Mouse (Mus musculus): ENCODE data around the gene Fermt1.

Fermt1 gene

DNA sequence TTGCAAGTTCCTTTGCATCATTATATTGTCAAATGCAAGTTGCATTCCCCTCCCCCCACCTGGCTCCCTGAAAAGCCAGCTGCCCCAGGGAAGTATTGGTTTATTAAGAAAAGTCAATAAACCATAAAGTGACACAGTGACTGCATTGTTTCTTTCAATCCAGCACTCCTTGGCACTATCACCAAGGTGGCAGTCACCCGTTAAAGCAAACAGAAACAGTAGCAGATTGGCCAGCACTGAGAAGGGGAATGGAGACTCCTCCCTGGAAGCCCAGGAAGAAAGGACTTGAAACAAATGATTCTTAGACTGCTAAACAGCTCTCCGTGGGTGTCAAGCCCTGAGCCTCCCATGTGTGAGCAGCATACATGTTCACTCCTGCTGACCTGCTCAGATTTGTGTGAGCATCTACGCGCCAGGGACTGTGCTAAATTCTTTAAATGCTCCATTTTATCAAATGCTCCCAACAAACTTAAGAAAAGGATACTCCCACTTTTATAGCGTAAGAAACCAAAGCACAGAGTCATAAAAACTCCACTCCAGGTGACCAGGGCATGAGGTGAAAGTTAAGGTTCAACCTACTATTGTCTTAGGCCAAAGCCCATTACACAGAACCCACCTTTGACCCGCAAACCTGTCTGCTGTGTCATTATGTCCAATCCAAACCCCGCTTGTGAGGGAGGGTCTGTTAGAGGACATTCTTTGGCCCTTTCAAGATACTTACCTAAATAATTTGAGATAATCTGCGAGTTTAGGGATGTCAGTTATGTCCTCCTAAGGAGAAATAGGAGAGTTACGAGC lies 23.4 kb downstream of the Fermt1 start:
- no peak for DNase-seq (ENCODE audit: low read depth, low spot score)

DNA sequence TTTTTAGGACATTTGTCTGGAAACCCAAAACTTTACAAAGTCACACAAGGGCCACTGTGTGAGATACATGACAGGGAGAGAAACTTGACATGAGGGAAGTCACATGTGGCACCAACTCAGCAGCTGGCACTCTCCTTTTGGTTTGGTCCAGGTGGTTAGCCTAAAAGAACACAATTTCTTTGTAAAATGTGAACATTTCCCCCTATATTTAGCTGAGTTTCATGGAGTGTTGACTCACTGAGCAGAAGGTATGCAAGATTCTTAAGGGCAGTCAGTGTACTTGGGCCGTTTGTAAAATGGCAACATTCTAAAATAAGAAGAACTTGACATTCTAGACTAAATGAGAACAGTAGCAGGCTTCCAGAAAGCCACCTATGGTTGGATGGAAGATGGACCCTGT lies 30.9 kb downstream of the Fermt1 start:
- no peak for DNase-seq (ENCODE audit: low read depth, low spot score)

DNA sequence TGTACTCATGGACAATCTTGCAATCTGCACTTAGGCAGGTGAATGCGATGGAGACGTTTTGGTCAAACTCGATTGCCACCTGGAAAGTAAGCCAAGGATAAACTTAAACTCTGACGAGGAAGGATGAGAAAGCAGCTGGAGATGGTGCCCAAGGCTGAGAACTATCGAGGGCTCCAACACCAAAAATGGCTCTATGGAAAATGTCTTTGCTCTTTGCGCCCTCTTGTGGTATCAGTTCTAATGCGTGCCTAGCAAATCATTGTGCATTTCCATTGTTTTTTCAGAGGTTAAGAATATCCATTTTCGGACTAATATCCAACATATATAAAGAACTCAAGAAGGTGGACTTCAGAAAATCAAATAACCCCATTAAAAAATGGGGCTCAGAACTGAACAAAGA lies 38.9 kb downstream of the Fermt1 start:
- peak; percentile 67 for DNase-seq (ENCODE audit: low read depth, low spot score)

DNA sequence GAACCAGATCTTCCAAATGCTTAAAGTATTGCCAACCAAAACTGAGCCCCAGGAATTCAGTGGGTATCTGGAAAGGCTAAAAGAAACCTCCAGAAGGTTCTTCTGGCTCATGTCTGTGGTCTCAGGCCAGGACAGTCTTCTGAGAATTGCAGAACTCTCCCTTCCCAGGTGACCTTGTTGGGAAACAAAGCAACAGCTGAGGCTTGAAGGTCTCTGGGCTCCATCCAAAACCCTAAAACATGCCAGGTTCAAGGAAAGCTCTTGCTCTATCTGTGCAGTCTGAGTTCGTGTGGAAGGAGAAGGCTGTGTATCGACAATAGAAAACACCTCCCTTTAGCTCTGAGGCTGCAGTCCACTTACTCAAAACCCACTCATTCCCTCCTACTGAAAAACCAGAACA lies 40.7 kb downstream of the Fermt1 start:
- no peak for DNase-seq (ENCODE audit: low read depth, low spot score)

DNA sequence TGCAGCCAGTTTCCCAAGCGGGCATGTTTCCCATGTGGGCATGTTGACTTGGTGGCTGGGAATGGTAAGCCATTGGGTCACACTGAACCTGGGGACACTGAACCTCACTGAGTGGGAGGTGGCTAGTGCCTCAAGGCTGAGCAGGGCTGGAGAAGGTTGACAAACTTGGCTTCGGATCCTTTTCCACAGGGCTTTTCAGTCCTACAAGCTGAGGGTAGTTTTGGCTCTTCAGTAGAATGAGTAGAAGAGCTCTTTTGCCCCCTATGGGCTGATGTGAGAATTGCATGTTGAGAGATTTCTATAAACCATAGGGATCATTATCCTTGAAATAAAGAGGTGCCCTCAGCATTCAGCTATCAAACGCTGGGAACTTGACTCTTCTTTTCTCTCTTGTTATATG lies 42.2 kb downstream of the Fermt1 start:
- peak; percentile 68 for DNase-seq (ENCODE audit: low read depth, low spot score)

DNA sequence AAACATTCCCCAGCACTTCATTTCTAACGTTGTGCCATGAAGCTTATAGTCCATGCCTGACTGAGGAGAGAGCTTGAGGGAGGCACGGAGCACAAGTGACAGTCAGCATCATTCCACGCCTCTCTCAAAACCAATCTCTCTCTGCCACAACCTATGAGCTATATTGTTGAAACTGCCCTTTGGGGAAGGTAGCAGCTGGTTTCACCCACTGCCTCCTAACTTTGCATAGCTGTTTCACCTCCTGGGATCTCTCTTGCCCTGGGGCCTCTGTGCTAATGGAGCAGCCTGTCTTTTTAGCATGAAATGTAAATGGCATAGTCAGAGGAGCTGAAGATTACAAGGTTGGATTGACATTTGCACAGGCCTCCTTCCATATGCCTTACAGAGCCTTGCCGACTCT lies 43.6 kb downstream of the Fermt1 start:
- DNase-seq (ENCODE audit: low read depth, low spot score) = no peak

DNA sequence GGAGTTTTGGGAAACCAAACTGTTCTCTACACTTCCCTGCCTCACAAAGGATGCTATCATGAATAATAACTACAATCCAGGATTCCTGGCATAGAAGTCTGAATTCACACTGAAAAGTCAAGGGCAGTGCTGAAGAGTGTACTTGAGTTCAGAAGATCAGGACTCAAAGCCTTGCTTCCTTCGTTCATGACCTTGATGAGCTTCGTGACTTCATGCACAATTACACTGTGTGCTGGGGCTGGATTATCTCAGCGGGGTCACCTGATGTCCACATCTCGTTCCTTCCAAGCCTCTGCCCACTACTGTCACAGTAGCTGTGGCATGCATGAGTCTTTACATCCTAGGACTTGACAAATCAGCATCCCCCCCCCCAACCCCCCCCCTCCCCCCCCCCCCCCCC lies 44.1 kb downstream of the Fermt1 start:
- DNase-seq (ENCODE audit: low read depth, low spot score) = no peak

DNA sequence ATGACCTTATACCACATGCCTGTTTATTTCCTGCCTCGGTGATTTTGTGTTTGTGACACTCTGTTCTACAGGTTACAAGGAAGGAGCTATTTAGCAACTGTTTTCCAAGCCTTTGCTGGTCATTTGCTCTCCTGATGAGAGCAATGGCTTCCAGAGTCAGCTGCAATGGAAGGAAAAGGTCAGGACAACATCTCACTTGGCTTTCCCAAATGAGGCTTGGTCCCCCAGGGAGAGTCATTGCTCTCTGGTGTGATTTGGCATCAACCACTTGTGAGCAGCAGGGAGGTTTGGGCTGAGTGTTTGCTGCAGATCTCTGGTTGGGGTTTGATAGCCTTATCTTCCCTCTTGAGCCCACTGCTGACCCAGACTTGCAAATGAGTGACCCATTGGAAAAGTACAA lies 45.1 kb downstream of the Fermt1 start:
- no peak for DNase-seq (ENCODE audit: low read depth, low spot score)

DNA sequence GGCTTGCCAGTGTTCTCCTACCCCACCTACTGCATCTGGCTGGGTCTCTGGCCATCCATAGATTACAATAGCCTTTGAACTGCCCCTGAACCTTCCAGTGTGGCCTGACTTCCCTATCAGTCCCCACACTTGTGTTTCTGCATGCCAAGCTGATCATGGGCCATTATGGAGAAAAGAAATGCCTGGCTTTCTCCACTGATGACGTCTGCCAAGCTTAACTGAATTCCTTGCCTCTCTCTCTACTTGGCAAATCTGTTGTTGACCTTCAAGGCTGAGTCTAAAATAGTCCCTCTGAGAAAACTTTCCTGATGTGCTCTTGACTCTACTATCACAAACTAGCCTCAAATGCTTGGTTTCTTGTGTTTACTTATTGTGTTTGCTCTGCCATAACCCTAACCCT lies 47.5 kb downstream of the Fermt1 start:
- no peak for DNase-seq (ENCODE audit: low read depth, low spot score)

DNA sequence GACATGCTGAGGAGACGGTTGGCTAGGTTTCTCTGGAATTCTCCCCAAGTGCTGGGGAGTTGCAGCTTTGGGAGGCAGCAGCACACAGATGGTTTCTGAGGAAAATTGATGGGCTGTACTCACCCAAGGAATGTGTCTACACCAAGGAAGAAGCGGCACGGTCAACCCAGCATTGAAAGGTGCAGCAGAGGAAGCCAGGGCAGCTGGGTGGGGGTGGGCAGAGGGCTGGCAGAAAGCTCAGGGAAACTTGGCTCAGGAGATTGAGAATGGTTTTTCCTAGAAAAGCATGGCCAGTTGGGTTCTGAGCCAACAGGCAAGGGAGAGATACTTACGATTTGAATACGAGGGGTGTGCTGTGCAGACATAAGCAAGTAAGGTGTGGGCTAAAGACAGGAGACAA lies 51.9 kb downstream of the Fermt1 start:
- DNase-seq (ENCODE audit: low read depth, low spot score) = no peak

DNA sequence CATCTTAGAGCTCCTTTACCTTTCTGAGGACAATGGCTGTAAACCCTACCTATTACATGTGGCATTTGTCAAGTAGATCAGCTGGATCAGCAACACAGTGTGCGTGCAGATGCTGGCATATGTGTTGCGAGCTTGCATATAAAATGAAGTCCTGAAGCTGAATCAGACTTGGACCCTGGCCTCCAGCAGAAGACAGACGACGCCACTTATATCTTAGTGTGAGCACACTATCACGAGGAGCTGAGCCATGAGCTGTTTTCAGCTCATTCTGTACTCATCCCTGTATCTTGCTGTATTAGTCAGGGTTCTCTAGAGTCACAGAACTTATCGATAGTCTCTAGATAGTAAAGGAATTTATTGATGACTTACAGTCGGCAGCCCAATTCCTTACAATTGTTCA lies 60.4 kb downstream of the Fermt1 start:
- DNase-seq (ENCODE audit: low read depth, low spot score) = no peak

DNA sequence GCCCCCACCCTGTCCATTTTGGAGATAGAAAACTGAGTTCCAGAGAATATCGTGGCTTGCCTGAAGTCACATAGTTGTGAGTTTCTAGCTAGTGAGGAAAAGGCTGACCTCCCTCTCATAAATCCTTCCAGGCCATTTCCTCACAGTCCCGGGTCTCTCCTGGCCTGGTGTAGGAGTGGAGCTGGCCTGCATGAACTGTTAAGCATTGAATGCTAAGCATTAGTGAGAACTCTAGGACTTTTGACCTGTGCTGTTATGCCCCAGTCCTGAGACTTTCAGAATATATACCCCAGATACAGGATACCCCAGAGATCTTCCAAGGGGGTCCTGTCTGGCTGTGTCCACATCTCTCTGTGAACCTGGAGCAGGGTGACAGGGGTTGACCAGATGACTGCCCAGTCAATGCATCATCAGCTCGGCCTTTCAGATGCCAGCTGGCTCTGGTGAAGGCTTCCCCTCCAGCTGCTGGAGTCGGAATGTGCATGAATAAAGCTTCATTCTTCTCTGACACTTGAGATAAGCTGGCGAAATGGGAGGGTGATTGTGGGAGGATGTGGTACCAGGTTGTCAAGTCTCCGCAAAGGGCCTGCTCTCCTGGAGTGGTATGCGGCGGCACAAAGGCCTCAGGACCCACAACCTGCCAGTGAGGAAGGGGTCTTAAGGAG lies 61.3 kb downstream of the Fermt1 start:
- no peak for DNase-seq (ENCODE audit: low read depth, low spot score)

DNA sequence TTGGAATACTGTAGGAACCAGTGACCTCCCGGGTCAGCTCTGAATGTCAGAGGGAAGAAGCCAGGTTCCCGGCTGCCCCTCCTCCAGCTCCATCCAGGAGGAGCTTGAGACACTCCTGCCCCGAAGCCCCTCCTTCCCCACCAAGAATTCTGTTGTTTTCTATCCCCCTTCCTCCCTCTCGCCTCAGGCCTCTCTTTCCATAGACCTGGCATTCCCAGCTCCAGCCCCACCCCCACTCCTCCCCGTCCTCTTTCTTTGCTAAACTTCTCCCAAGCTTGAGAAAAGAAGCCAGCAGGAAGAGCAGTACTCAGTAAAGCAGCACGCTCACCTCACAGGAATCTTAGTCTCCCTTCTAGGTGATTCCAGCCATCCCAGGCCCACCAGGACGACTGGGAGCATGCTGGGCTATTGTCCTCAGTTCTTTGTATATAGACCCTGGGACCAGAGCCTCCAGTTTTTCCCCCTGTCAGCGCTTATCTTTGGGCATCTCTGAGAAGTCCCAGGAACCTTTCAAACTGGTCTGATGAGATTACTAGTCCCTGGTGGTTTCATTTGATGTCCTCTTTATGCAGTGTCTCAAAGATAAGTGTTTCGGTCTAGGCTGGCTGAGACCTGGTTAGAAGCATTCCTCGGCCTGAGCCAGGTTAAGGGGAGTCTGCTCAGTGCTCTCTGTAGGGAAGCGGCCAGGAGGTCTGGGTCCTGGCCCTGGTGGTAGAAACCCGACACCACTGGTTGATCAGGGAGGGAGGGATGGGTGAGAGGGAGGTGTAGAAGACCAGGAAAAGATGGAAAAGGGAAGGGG lies 64.7 kb downstream of the Fermt1 start, which contains the start of gene Lrrn4:
TSS of gene Lrrn4 (minus strand) at position 48 of the 802 bp plus-strand sequence.
- DNase-seq (ENCODE audit: low read depth, low spot score) = no peak

DNA sequence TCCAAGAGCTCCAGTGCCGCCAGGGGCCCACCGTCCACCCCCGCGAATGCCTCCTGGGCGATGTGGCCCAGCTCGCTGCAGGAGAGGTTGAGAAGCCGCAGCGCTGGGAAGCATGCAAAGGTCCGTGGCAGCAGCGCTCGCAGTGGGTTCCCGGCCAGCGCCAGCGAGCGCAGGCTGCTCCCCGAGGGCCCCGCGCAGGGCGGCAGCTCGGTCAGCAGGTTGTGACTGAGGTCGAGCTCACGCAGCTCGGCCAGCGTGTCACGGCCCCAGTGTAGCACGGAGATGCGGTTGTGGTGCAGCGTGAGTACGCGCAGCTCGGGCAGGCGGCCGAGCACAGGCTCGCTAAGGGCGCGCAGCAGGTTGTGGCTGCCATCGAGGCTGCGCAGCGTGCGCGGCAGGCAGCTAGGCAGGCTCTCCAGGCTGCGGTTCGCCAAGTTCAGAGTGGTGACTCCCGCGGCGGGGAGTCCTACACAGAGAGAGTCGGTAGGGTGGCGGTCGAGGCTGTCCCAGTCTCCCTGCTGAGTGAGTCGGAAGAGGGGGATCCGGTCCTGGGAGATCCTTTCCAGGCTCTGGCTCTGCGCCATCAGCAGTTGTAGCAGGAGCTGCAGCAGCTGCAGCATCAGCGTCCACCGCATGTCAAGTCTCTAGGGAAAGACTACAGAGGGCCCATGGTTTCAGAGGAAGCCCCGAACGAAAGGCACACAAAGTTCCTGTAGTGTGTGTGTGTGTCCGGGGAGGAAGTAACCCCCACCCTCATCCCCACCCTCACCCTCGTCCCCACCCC lies 66.3 kb downstream of the Fermt1 start:
- DNase-seq (ENCODE audit: low read depth, low spot score) = peak; percentile 29

DNA sequence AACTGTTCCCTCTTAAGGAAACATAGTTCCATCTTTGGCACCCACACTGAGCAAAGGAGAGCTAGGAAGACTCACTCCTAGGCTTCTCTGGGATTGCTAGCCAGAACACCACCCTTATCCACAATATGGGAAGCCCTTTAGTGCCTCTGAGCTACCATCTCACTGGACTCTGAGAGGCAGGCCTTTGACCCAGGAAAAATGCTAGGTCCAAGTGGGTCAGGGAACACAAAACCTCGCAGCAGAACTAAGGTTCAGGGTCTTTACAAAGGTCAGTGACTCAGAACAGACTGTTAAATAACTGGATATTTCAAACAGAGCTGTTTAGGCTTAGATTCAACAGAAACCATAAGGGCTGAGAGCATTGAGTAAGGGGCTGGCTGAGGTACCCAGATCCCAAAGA lies 68.7 kb downstream of the Fermt1 start:
- no peak for DNase-seq (ENCODE audit: low read depth, low spot score)

DNA sequence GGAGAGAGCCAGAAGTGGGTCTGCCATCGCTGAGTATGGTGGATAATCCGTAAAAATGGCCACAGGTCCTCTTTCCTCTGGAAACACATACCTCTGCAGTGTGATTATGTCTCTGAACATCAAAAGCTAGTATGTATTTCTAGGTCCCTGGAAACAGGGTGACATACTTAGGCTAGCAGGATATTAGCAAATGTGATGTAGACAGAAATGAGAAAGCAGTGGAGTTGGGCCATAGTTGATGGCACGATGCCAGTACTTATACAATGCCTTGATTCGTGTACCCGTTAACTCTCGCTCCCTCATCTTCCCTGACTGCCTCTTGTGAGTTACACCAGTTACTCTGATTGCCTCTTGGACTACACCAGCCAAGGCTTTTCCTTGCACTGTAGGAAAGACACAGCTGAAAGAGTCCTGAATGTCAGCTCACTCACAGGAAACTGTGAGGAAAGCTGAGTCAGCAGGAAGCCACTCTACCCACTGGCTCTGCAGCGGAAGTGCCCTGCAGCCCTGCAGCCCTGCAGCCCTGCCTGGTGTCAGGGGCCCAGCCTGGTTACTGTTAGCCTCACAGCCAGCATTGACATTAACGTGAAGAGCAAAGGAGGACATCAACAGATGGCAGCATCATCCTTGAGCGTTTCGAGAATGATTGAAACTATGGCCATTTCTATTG lies 71.9 kb downstream of the Fermt1 start:
- DNase-seq (ENCODE audit: low read depth, low spot score) = peak; percentile 51

DNA sequence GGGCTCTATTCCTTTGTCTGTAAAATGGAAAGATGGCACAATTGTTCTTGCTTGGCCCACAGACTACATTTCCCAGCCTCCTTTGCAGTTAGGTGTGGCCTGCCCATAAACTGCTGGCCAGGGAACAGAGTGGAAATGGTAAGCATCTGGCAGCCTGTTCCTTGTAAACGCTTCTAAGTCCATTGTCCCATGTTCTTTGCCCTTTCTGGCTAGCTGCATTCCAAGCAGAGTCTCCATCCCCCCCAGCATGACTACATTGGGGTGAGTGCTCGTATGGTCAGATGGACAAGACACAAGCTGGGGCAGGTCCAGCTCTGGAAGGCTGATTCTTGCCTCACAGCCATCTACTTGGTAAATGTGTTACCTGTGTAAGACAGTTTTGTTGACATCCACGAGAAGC lies 74.0 kb downstream of the Fermt1 start:
- DNase-seq (ENCODE audit: low read depth, low spot score) = no peak

DNA sequence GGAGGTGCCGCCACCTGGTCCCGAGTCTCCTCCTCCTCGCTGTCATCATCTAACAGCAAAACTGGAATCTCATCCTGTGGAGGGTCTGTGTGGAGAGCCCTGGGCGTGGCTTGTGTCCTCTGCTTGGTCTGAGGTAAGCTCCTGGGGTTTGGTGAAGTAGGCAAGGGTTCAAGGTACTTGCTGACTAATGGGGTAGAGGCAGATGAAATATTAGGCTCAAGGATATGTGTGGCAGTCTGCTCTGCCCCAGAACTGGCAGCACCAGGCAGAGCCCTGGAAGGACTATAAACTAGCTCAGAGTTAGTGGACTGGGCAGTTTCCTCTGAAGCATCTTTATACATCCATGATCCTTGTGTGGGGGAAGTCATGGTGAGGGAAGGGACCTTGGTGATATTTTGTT lies 75.4 kb downstream of the Fermt1 start:
- DNase-seq (ENCODE audit: low read depth, low spot score) = no peak

DNA sequence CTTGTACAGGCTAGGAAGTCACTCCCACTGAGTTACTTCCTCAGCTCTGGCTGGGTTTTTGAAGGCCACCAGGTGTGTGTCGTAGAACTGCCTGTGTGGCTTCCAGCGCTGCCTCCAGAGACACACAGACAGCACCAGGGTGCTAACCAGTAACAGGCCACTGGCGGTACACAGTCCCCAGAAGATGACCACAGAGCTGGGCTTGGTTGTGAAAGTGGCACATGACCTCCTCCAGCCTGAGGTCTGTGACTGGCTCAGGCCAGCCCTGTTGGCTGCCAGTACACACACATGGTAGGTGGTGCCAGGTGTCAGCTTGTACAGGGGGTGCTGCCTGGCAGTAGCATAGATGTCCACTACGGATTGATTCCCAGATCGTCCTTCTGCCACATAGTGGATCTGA lies 76.0 kb downstream of the Fermt1 start:
- DNase-seq (ENCODE audit: low read depth, low spot score) = no peak

DNA sequence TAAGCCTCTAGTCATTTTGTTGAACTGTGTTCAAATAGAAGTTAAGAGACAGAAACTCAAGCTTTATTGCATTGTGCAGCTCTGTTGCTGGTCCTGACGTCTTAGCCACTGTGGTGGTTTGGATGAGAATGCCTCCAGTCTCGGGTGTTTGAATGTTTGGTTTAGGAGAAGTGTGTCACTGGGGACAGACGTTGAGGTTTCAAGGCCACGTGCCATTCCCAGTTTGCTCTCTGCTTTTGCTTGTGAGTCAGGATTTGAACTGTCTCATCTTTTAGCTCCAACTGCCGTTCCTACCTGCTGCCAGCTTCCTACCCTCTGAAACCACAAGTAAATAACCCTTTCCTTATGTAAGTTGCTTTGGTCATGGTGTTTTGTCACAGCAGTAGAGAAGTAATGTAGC lies 78.2 kb downstream of the Fermt1 start:
- no peak for DNase-seq (ENCODE audit: low read depth, low spot score)

DNA sequence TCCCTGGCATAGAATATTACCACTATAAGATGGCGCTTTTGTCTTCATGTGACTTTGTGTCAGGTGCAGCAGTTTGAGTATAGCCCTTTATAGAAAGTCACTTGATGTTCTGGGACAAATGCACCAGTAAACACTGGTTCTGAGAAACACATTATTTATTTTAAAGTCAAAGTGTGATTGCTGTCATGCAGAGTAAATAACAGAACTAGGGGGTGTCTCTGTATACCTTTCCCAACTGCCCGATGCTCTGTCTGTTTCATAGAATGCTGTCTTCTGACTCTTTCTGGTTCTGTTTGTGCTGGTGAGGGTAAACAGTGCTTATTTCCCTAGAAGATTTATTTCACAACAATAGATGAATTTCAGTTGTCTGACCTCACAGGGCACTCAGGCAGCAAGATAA lies 82.4 kb downstream of the Fermt1 start:
- no peak for DNase-seq (ENCODE audit: low read depth, low spot score)

All from CD4-positive, CD25-positive, alpha-beta regulatory T cell, adult 2 months (primary cell).